Mouse (Mus musculus) cortical plate, adult 2 months (tissue): ENCODE measurements around the gene Slc43a1.

Experiments
- CTCF ChIP-seq: fragments of 200-500 bp; IDR thresholded peaks from 2 replicates; pipeline ENCODE4 v1.5.1; 2011; ENCODE audit warnings: mild to moderate bottlenecking, control low read depth, low read length; ENCODE audit not compliant: insufficient read depth; ENCODE audit errors: extremely low read depth
- POLR2A ChIP-seq: fragments of 200-500 bp; IDR thresholded peaks from 2 replicates; pipeline ENCODE4 v1.6.1; 2011; ENCODE audit warnings: mild to moderate bottlenecking, low read length, control low read depth; ENCODE audit not compliant: insufficient read depth; ENCODE audit errors: extremely low read depth

- TF ChIP-seq CTCF (no peak), POLR2A (no peak)
Measured at GRCm38 (mm10) chr2:84850407-84851129, 11.9 kb downstream of the Slc43a1 start.
